Mouse (Mus musculus): Measurements from ENCODE around the gene F3.
A peak's percentile ranks its signal among the peaks of the same experiment; 100 is the strongest.
"Not testable (repeated sequence)": the region's sequence is repeated elsewhere in the genome, so short reads cannot be mapped to it uniquely, and the experiment has no call there.

F3 gene

GRCm38 (mm10) chr3:121739489-121740213 is 16.3 kb downstream of the F3 start:
- no peak for DNase-seq

- DNase-seq = not testable (repeated sequence)
Observed at GRCm38 (mm10) chr3:121741186-121741848, 18.0 kb downstream of the F3 start.

GRCm38 (mm10) chr3:121754319-121755090 is 31.2 kb downstream of the F3 start:
- not testable (repeated sequence) for DNase-seq

GRCm38 (mm10) chr3:121755152-121755551 is 31.8 kb downstream of the F3 start:
- no peak for DNase-seq

- no peak for DNase-seq
Observed at GRCm38 (mm10) chr3:121758373-121758772, 35.0 kb downstream of the F3 start.

GRCm38 (mm10) chr3:121762056-121762852 is 38.9 kb downstream of the F3 start:
- no peak for DNase-seq

GRCm38 (mm10) chr3:121766048-121766447 is 42.7 kb downstream of the F3 start:
- DNase-seq = no peak

- DNase-seq = no peak
Observed at GRCm38 (mm10) chr3:121766818-121767217, 43.5 kb downstream of the F3 start.

- no peak for DNase-seq
Observed at GRCm38 (mm10) chr3:121768770-121769169, 45.4 kb downstream of the F3 start.

- not testable (repeated sequence) for DNase-seq
Observed at GRCm38 (mm10) chr3:121773336-121773735, 50.0 kb downstream of the F3 start.

- peak in 1 of 2 experiments; percentile 40 for DNase-seq
Observed at GRCm38 (mm10) chr3:121777943-121778342, 54.6 kb downstream of the F3 start.

- no peak for DNase-seq
Observed at GRCm38 (mm10) chr3:121783020-121783419, 59.7 kb downstream of the F3 start.
